Mouse (Mus musculus) cerebellum, postnatal 14 days (tissue): ENCODE results near the gene 4930522H14Rik.
A peak's percentile ranks its signal among the peaks of the same experiment; 100 is the strongest.

Experiments used
- DNase-seq, 2 experiments: peaks; one replicate each; pipeline ENCODE4 v3.0.0; 2021; ENCODE audit warnings: mixed read lengths in 2 of 2

4930522H14Rik gene

GRCm38 (mm10) chr4:109475577-109476553, 55.2 kb downstream of the 4930522H14Rik start:
- peak; percentile 69 to 72 for DNase-seq

- no peak for DNase-seq
Measured at GRCm38 (mm10) chr4:109475078-109475477, 56.0 kb downstream of the 4930522H14Rik start.

GRCm38 (mm10) chr4:109472566-109472965, 58.5 kb downstream of the 4930522H14Rik start:
- no peak for DNase-seq

- no peak for DNase-seq
Measured at GRCm38 (mm10) chr4:109471606-109472005, 59.5 kb downstream of the 4930522H14Rik start.

GRCm38 (mm10) chr4:109467687-109468086, 63.4 kb downstream of the 4930522H14Rik start:
- DNase-seq, result no peak

- DNase-seq, result no peak
Measured at GRCm38 (mm10) chr4:109463892-109464291, 67.2 kb downstream of the 4930522H14Rik start.

GRCm38 (mm10) chr4:109460421-109461179, 70.5 kb downstream of the 4930522H14Rik start:
- DNase-seq, result no peak

- no peak for DNase-seq
Measured at GRCm38 (mm10) chr4:109456821-109457220, 74.3 kb downstream of the 4930522H14Rik start.
